Mouse (Mus musculus) kidney, embryonic 15.5 days (tissue): ENCODE data around the gene Arhgef2. TPM values are rescaled to one million over a fixed set of nuclear protein-coding genes. Genes with fewer than 3 reads are reported as not detected.

Source experiments
- ATAC-seq: fragments of 200-750 bp; cut with Nextera tagmentation; replicated peaks from 2 replicates; pipeline ENCODE4 v1.8.0; 2017; ENCODE audit warnings: moderate TSS enrichment; ENCODE audit not compliant: low FRiP score
- H3K27ac ChIP-seq: fragments of 300-500 bp; sonication (generic); 2 replicates; pipeline ENCODE4 v1.5.1; 2015; ENCODE audit warnings: mild to moderate bottlenecking, inconsistent platforms
- H3K27me3 ChIP-seq: fragments of 300-500 bp; sonication (generic); 2 replicates; pipeline ENCODE4 v1.6.1; 2015; ENCODE audit warnings: inconsistent platforms
- H3K36me3 ChIP-seq: fragments of 300-500 bp; sonication (generic); 2 replicates; pipeline ENCODE4 v1.6.1; 2015; ENCODE audit warnings: inconsistent platforms
- H3K4me1 ChIP-seq: fragments of 300-500 bp; sonication (generic); 2 replicates; pipeline ENCODE4 v1.6.1; 2015; ENCODE audit warnings: inconsistent platforms
- H3K4me2 ChIP-seq: fragments of 300-500 bp; sonication (generic); 2 replicates; pipeline ENCODE4 v1.6.1; 2015; ENCODE audit warnings: moderate library complexity, mild to moderate bottlenecking, inconsistent platforms
- H3K4me3 ChIP-seq: fragments of 300-500 bp; sonication (generic); replicated peaks from 2 replicates; pipeline ENCODE4 v1.5.1; 2015; ENCODE audit warnings: mild to moderate bottlenecking, inconsistent platforms
- H3K9ac ChIP-seq: fragments of 300-500 bp; sonication (generic); 2 replicates; pipeline ENCODE4 v1.6.1; 2015; ENCODE audit warnings: mild to moderate bottlenecking, inconsistent platforms
- H3K9me3 ChIP-seq: fragments of 300-500 bp; sonication (generic); replicated peaks from 2 replicates; pipeline ENCODE4 v1.6.1; 2016; ENCODE audit warnings: inconsistent platforms
- WGBS: fragments of 180-500 bp; shearing (Covaris S2); methylation state at CpG from one replicate; pipeline ENCODE4 v1.1.7; 2015; ENCODE audit warnings: mixed read lengths; 5-methylcytosine and 5-hydroxymethylcytosine counted together
- polyA plus RNA-seq: library from polyadenylated mRNA; unstranded; fragments of >200 nt; fragmentation: Nextera tagmentation; extraction: Ambion mirVana; gene quantifications from 2 replicates; pipeline ENCODE4 v1.2.1, GENCODE M21; 2015

Arhgef2 gene
- polyA plus RNA-seq, 1 experiment from 2014 or later, result 104 TPM

- peaks cover 6% of the 10 kb centered on the region; the same call in 1 of the 2 replicates for H3K4me1 ChIP-seq
- no peak overlapping the region for H3K4me3 ChIP-seq
- no peak for ATAC-seq
- no peaks in the 10 kb centered on the region for H3K27me3 ChIP-seq
- no peak overlapping the region for H3K27ac ChIP-seq
- peaks cover 46% of the 10 kb centered on the region for H3K36me3 ChIP-seq
- H3K9ac ChIP-seq, result no peak overlapping the region
- H3K9me3 ChIP-seq, result no peaks in the 10 kb centered on the region
- WGBS, result 81% methylated on average over 10 of the region's 10 CpGs
- no peak overlapping the region for H3K4me2 ChIP-seq
Measured at GRCm38 (mm10) chr3:88649186-88649585, 43.4 kb downstream of the Arhgef2 start.

GRCm38 (mm10) chr3:88649967-88650366 is 44.2 kb downstream of the Arhgef2 start:
- ATAC-seq, result no peak
- H3K27ac ChIP-seq, result no peak overlapping the region
- H3K9ac ChIP-seq, result no peak overlapping the region
- peaks cover 38% of the 10 kb centered on the region for H3K36me3 ChIP-seq
- H3K4me3 ChIP-seq, result no peak overlapping the region
- peaks cover 12% of the 10 kb centered on the region; the same call in 1 of the 2 replicates for H3K4me1 ChIP-seq
- WGBS, result 94% methylated on average over 13 of the region's 13 CpGs
- H3K27me3 ChIP-seq, result no peaks in the 10 kb centered on the region
- no peak overlapping the region for H3K4me2 ChIP-seq
- H3K9me3 ChIP-seq, result no peaks in the 10 kb centered on the region

- no peak for ATAC-seq
- H3K9me3 ChIP-seq, result no peaks in the 10 kb centered on the region
- peaks cover 16% of the 10 kb centered on the region; the same call in 1 of the 2 replicates for H3K4me1 ChIP-seq
- no peak overlapping the region for H3K4me3 ChIP-seq
- no peak overlapping the region for H3K4me2 ChIP-seq
- no peaks in the 10 kb centered on the region for H3K27me3 ChIP-seq
- H3K9ac ChIP-seq, result no peak overlapping the region
- peaks cover 28% of the 10 kb centered on the region for H3K36me3 ChIP-seq
- WGBS, result 68% methylated on average over 13 of the region's 13 CpGs
- H3K27ac ChIP-seq, result no peak overlapping the region
Measured at GRCm38 (mm10) chr3:88650713-88651504, 45.1 kb downstream of the Arhgef2 start.

GRCm38 (mm10) chr3:88651669-88652618 is 46.2 kb downstream of the Arhgef2 start:
- ATAC-seq, result no peak
- H3K4me2 ChIP-seq, result no peak overlapping the region
- WGBS, result 71% methylated on average over 18 of the region's 18 CpGs
- no peaks in the 10 kb centered on the region for H3K27me3 ChIP-seq
- H3K36me3 ChIP-seq, result peaks cover 18% of the 10 kb centered on the region
- H3K4me1 ChIP-seq, result peaks cover 16% of the 10 kb centered on the region; the same call in 1 of the 2 replicates
- no peaks in the 10 kb centered on the region for H3K9me3 ChIP-seq
- H3K4me3 ChIP-seq, result no peak overlapping the region
- no peak overlapping the region for H3K9ac ChIP-seq
- H3K27ac ChIP-seq, result no peak overlapping the region

- Histone ChIP-seq H3K27me3 (no peaks in the 10 kb centered on the region), H3K27ac (no peak within 1 kb of the TSS), H3K36me3 (peaks cover 8% of the 10 kb centered on the region), H3K9me3 (no peaks in the 10 kb centered on the region), H3K4me2 (no peak within 1 kb of the TSS), H3K4me1 (peaks cover 16% of the 10 kb centered on the region; the same call in 1 of the 2 replicates), H3K4me3 (no peak within 1 kb of the TSS), H3K9ac (no peak within 1 kb of the TSS)
- 86% methylated on average over 17 of the region's 17 CpGs for WGBS
- no peak for ATAC-seq
Measured at GRCm38 (mm10) chr3:88652846-88653515, 47.2 kb downstream of the Arhgef2 start, which contains the start of gene Rxfp4. TSS of gene Rxfp4 (minus strand) at chr3:88653142.

GRCm38 (mm10) chr3:88653516-88654370 is 48.0 kb downstream of the Arhgef2 start:
- H3K27me3 ChIP-seq, result no peaks in the 10 kb centered on the region
- no peaks in the 10 kb centered on the region; the same call in 1 of the 2 replicates for H3K36me3 ChIP-seq
- no peak overlapping the region for H3K4me3 ChIP-seq
- 79% methylated on average over 6 of the region's 6 CpGs for WGBS
- no peak for ATAC-seq
- H3K4me1 ChIP-seq, result peaks cover 16% of the 10 kb centered on the region; the same call in 1 of the 2 replicates
- no peak overlapping the region for H3K9ac ChIP-seq
- no peak overlapping the region for H3K4me2 ChIP-seq
- H3K9me3 ChIP-seq, result no peaks in the 10 kb centered on the region
- no peak overlapping the region for H3K27ac ChIP-seq

GRCm38 (mm10) chr3:88654621-88655020 is 48.9 kb downstream of the Arhgef2 start:
- no peak overlapping the region for H3K27ac ChIP-seq
- no peaks in the 10 kb centered on the region for H3K27me3 ChIP-seq
- 71% methylated on average over 4 of the region's 4 CpGs for WGBS
- ATAC-seq, result no peak; the same call in 1 of the 2 replicates
- H3K9me3 ChIP-seq, result no peaks in the 10 kb centered on the region
- peaks cover 16% of the 10 kb centered on the region; the same call in 1 of the 2 replicates for H3K4me1 ChIP-seq
- no peak overlapping the region for H3K9ac ChIP-seq
- H3K4me3 ChIP-seq, result no peak overlapping the region
- no peak overlapping the region for H3K4me2 ChIP-seq
- no peaks in the 10 kb centered on the region for H3K36me3 ChIP-seq

GRCm38 (mm10) chr3:88655619-88656018 is 49.9 kb downstream of the Arhgef2 start:
- 71% methylated on average over 8 of the region's 8 CpGs for WGBS
- ATAC-seq, result no peak

GRCm38 (mm10) chr3:88658441-88659127 is 52.8 kb downstream of the Arhgef2 start:
- no peaks in the 10 kb centered on the region for H3K27me3 ChIP-seq
- WGBS, result 64% methylated on average over 5 of the region's 5 CpGs
- no peak for ATAC-seq

More at GRCm38 (mm10) chr3:88655619-88656018, 49.9 kb downstream of the Arhgef2 start:
- no peaks in the 10 kb centered on the region for H3K9me3 ChIP-seq
- H3K9ac ChIP-seq, result no peak overlapping the region
- H3K27ac ChIP-seq, result no peak overlapping the region
- no peak overlapping the region for H3K4me2 ChIP-seq
- H3K27me3 ChIP-seq, result no peaks in the 10 kb centered on the region
- H3K36me3 ChIP-seq, result no peaks in the 10 kb centered on the region
- H3K4me1 ChIP-seq, result peaks cover 16% of the 10 kb centered on the region; the same call in 1 of the 2 replicates
- H3K4me3 ChIP-seq, result no peak overlapping the region

GRCm38 (mm10) chr3:88659798-88660197 is 54.0 kb downstream of the Arhgef2 start:
- ATAC-seq, result no peak
- Histone ChIP-seq H3K36me3 (no peaks in the 10 kb centered on the region), H3K27ac (no peak overlapping the region), H3K4me2 (no peak overlapping the region), H3K9me3 (no peaks in the 10 kb centered on the region), H3K9ac (no peak overlapping the region), H3K27me3 (no peaks in the 10 kb centered on the region), H3K4me1 (peaks cover 6% of the 10 kb centered on the region; the same call in 1 of the 2 replicates), H3K4me3 (no peak overlapping the region)
- WGBS, result 12% methylated on average over 6 of the region's 6 CpGs

More at GRCm38 (mm10) chr3:88658441-88659127, 52.8 kb downstream of the Arhgef2 start:
- Histone ChIP-seq H3K27ac (no peak overlapping the region), H3K9ac (no peak overlapping the region), H3K4me3 (no peak overlapping the region), H3K36me3 (no peaks in the 10 kb centered on the region), H3K4me2 (no peak overlapping the region), H3K4me1 (peaks cover 10% of the 10 kb centered on the region; the same call in 1 of the 2 replicates), H3K9me3 (no peaks in the 10 kb centered on the region)
